Mouse (Mus musculus) large intestine, adult 2 months (tissue): ENCODE data around the gene Col4a1. TPM values are rescaled to one million over a fixed set of nuclear protein-coding genes. Genes with fewer than 3 reads are reported as not detected.
A peak's percentile ranks its signal among the peaks of the same experiment; 100 is the strongest.

Experiments
- DNase-seq: peaks from one replicate; pipeline ENCODE4 v3.0.0-alpha.2; 2012; ENCODE audit warnings: low read depth, low spot score
- WGBS: fragments of 180-500 bp; shearing (Covaris S2); methylation state at CpG from one replicate; pipeline ENCODE4 v1.1.7; 2018; 5-methylcytosine and 5-hydroxymethylcytosine counted together
- polyA plus RNA-seq: library from polyadenylated mRNA; depleted of rRNA; stranded (reverse); fragments of >200 nt; gene quantifications from 2 replicates; pipeline ENCODE4 v1.2.3, GENCODE M21; 2012; rRNA removed

Gene Col4a1
- polyA plus RNA-seq = 75.3 and 129 TPM in 2 replicates

DNA sequence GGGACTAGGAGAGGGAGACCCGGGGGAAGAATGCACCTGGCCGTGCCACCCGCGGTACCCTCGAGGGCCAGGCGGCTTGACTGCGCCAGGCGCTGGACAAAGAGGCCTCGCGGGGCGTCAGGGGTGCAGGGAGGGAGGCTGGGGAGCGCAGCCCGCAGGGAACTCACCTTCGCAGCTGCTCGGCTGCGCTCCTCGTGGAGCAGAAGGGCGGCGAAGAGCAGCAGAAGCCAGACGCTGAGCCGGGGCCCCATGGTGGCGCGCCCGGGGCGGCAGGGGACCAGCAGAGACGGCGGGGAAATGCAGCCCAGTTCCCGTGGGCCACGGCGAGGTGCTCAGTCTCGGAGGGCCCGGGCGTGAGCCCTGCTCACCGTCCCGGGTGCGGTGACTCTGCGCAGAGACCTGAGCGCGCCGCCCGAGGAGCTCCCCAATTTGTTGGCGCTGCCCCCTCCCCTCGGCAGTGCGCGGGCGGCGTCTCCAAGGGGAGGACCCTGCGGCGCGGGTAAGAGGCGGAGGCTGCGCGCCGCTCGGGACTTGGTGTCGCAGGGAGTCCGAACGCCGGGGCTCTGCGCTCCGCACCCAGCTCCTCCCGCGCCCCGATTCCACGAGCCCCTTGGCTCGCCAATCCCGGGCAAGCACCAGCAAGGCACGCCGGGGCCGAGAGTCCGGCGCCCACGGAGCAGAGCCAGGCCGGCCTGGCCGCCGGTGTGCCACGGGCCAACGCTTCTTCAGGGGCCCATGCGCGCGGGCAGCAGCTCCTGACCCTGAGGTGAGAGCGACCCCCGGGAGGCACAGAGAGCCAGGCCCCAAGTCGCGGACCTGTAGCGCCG lies at the start of gene Col4a1, which contains the start of gene Col4a2:
Gene Col4a1, minus strand, starts transcription at position 478 of the 827 bp plus-strand sequence.
Gene Col4a2, plus strand, starts transcription at position 457 of the 827 bp plus-strand sequence.
- no peak for DNase-seq
- WGBS = 2% methylated on average over 87 of the region's 87 CpGs

GRCm38 (mm10) chr8:11361546-11362277 lies 49.1 kb upstream of the Col4a1 start:
- WGBS = 56% methylated on average over 9 of the region's 9 CpGs

GRCm38 (mm10) chr8:11359846-11360245 lies 47.2 kb upstream of the Col4a1 start:
- 84% methylated on average over 5 of the region's 5 CpGs for whole genome bisulfite sequencing
- DNase-seq = no peak

More at GRCm38 (mm10) chr8:11361546-11362277, 49.1 kb upstream of the Col4a1 start:
- DNase-seq = no peak

GRCm38 (mm10) chr8:11357921-11358436 lies 45.4 kb upstream of the Col4a1 start:
- 44% methylated on average over 7 of the region's 7 CpGs for WGBS
- DNase-seq = no peak

DNA sequence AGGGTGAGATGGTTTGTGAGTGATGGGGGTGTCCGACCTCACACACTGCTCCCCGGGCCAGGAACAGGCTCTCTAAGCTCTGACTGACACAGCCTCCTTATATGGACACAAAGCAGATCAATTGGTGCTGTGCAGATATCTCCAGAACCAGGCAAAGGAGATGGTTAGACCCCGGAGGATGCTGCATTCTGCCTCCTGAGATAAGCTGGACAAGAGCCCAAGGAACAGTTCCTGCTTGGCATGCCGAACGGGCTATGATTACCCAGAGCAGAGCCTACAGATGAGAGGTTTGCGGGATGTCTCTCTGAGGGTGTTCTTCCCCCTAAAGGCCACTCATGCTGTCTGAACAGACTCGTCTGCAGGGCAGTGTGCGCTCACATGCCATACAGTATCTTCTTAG lies 44.1 kb upstream of the Col4a1 start:
- no peak for DNase-seq
- 62% methylated on average over 8 of the region's 8 CpGs for WGBS

- WGBS = 69% methylated on average over 3 of the region's 3 CpGs
These were observed 43.3 kb upstream of the Col4a1 start for GRCm38 (mm10) chr8:11355900-11356299.

DNA sequence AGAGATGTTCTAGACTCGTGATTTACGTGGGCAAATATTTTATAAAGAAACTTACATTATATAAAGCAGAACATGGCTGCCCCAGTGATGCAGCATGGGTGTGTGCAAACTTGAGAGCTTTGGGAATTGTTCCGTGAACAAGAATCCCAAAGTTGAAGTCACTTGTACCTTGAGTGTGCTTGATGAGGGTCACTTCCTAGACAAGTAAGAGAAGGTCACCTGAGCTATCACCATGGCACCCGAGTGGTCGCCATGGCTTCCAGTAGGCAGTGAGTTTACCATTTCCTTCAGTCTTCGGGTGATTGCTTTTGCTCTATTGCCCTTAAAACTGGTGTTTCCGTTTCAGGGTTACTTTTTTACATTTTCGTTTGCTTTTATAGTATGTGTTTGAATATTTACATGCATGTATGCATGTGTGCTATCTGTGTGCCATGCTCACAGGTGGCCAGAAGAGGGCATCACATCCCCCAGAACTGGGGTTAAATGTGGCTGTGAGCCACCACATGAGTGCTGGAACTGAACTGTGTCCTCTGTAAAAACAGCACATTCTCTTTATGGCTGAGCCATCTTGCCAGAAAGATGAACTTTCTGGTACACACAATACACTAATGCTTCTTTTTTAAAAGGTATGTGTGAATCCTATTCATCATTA lies 42.3 kb upstream of the Col4a1 start:
- 81% methylated on average over 8 of the region's 8 CpGs for WGBS
- no peak for DNase-seq

More at GRCm38 (mm10) chr8:11355900-11356299, 43.3 kb upstream of the Col4a1 start:
- no peak for DNase-seq

- no peak for DNase-seq
- 47% methylated on average over 11 of the region's 11 CpGs for WGBS
These were observed 39.9 kb upstream of the Col4a1 start for GRCm38 (mm10) chr8:11352514-11352913.

DNA sequence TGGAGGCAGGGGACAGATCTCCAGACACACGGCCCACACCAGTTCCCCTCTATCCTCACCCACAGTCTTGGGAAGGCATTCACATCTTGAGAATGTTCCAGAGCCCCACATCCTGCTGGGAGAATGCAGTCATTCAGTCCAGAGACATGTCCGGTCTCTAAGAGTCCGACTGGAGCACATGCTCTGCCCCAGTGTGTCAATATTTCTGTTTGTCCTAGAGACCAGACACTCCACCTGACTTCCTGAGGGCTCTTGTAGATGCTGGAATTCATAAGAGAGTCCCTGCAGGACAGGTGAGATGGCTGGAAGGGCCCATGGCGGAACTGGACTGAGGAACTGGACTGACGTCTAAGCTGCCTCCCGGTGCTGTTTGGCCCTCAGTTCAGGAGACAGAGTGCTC lies 38.7 kb upstream of the Col4a1 start:
- DNase-seq = no peak
- WGBS = 71% methylated on average over 6 of the region's 6 CpGs

GRCm38 (mm10) chr8:11348622-11349021 lies 36.0 kb upstream of the Col4a1 start:
- 76% methylated on average over 11 of the region's 11 CpGs for WGBS
- no peak for DNase-seq

DNA sequence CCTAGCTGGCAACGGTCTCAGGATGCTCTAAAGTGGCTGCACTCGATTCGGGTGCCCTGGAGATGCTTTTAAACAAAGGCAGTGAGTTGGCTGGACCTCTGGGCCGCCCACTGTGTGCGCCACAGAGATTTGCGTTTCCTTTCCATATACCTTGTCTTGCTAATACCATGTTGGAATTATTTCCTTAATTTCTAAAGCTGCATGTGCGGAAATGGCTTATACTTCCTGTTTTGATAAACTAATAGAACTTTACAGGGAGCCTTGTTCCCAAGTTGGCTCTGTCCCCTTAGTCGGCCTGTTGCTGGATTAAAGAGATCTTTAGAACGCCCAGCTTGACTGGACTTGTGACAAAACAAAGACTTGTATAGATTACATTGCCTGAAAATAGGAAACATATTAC lies 35.1 kb upstream of the Col4a1 start:
- no peak for DNase-seq
- WGBS = 69% methylated on average over 9 of the region's 9 CpGs

- 35% methylated on average over 10 of the region's 10 CpGs for WGBS
These were observed 33.6 kb upstream of the Col4a1 start for GRCm38 (mm10) chr8:11346225-11346624.

DNA sequence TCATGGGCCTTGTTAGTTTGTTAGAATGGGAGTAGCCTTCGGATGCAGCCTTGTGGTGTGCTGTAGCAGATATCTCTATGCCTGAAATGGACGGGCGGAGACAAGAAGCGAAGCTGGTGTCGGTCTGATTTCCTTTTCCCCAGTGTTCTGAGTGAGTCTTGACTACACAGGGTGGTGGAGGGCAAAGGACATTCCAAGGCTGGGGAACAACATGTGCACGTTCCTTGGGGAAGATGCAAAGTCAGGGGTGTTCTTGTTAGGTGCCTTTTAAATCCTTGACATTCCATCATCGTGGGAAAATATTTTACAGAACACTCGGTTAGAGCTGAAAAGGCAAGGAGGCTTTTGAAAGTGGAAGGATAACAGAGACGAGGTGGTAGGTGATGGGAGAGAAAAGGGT lies 31.8 kb upstream of the Col4a1 start:
- no peak for DNase-seq
- WGBS = 64% methylated on average over 9 of the region's 9 CpGs

More at GRCm38 (mm10) chr8:11346225-11346624, 33.6 kb upstream of the Col4a1 start:
- DNase-seq = peak; percentile 28

DNA sequence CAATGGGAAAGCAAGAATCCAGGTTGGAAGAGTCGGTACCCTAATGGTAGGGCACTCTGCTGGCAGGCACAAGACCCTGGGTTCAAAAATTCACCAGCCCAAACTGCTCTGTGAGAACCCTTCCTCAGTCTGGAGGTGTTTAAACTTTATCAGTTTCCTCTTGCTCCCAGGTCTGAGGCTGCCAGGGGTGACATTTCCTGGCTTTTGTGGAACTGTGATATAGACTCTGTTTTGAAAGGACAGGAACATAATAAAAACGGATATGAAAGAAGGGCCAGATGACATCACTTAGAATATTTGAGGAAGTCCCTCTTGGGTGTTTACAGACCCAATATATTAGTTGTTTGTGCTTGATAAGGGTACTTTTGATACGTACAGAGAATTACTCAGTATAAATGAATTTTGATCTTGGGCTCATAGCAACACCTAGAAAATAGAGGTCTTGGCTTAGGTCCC lies 28.5 kb upstream of the Col4a1 start:
- no peak for DNase-seq
- 36% methylated on average over 3 of the region's 3 CpGs for WGBS

DNA sequence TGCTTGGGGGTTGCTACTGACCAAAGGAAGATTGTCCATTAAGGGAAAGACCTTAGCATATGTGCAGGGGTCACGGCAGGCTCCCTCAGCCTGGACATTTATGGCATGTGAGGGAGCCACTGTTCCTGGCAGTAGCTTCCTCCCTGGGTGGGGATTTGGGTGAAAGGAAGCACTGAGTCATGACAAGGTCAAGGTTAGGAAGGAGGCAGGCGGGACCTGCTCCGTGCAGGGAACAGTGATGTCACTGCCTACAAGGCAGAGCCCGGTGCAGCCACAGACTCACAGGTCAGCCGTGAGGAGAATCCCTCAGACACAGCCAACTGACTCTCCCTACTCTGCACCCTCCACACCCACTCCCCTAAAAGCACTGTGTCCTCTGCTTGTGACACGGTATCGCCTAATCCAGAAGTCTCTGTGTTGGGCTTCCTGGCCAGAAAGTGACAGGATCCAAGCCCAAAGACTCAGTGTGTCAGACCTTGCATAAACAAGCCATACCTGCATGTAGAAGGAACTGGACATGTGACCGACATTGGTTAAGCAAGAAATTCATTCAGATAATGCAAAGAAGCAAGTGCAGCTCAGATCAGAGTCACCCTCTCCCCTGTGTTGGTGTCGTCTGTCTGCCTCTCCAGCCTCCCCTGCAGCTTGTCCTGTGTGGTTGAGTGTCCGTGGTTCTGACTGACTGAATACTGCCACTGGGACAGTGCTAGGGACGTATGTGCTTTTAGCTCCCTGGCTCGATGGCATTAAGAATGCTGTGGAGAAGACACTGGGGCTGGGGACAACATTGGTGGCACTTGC lies 27.9 kb upstream of the Col4a1 start:
- 42% methylated on average over 12 of the region's 12 CpGs for WGBS
- peak; percentile 21 for DNase-seq

GRCm38 (mm10) chr8:11338507-11338906 lies 25.9 kb upstream of the Col4a1 start:
- 79% methylated on average over 9 of the region's 9 CpGs for WGBS

DNA sequence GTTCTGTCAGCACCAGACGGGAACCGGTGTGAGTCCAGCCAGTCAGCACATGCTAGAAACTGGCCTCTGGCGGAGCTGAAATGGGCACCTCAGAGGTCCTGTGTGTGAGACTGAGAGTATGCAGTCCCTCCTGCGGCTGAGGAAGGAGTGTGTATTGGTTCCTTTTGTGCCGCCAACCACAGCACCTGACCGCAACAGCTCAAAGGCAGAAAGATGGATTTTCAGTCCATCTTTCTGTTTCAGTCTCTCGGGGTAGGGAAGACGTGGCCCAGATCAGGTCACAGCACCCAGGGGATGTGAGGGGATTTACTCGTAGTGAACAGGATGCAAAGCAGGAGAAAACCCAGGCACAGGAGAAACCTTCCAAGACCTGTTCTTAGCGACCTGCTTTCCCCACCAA lies 25.0 kb upstream of the Col4a1 start:
- no peak for DNase-seq
- WGBS = 88% methylated on average over 10 of the region's 10 CpGs

More at GRCm38 (mm10) chr8:11338507-11338906, 25.9 kb upstream of the Col4a1 start:
- DNase-seq = no peak

GRCm38 (mm10) chr8:11336346-11336745 lies 23.7 kb upstream of the Col4a1 start:
- DNase-seq = no peak
- WGBS = 87% methylated on average over 5 of the region's 5 CpGs

- DNase-seq = no peak
- 82% methylated on average over 4 of the region's 4 CpGs for WGBS
These were observed 22.6 kb upstream of the Col4a1 start for GRCm38 (mm10) chr8:11335238-11335637.
